Mouse (Mus musculus) myocyte (in vitro differentiated cells): Measurements from ENCODE around the gene Rhoc. TPM values are rescaled to one million over a fixed set of nuclear protein-coding genes. Genes with fewer than 3 reads are reported as not detected.

Source experiments
- H3K27me3 ChIP-seq: one replicate; pipeline ENCODE4 v1.6.1; 2011; ENCODE audit not compliant: control insufficient read depth, insufficient read depth, insufficient read length
- H3K36me3 ChIP-seq: one replicate; pipeline ENCODE4 v1.6.1; 2011; ENCODE audit not compliant: control insufficient read depth, insufficient read depth
- H3K4me2 ChIP-seq: one replicate; pipeline ENCODE4 v1.6.1; 2011; ENCODE audit warnings: low read depth, control low read depth
- H3K4me3 ChIP-seq: one replicate; pipeline ENCODE4 v1.5.1; 2011; ENCODE audit warnings: mild to moderate bottlenecking, control low read depth, moderate library complexity
- H3K79me2 ChIP-seq: one replicate; pipeline ENCODE4 v1.6.1; 2011; ENCODE audit not compliant: control insufficient read depth, insufficient read depth
- H3ac ChIP-seq: one replicate; pipeline ENCODE4 v1.6.1; 2011; ENCODE audit not compliant: control insufficient read depth, insufficient read length
- CEBPB ChIP-seq: IDR thresholded peaks from 2 replicates; pipeline ENCODE4 v1.6.1; 2011; ENCODE audit warnings: mild to moderate bottlenecking, moderate library complexity; ENCODE audit not compliant: poor library complexity, insufficient read depth, severe bottlenecking
- E2F4 ChIP-seq: IDR thresholded peaks from one replicate; pipeline ENCODE4 v1.6.1; 2011; ENCODE audit warnings: mild to moderate bottlenecking, control low read depth, moderate library complexity; ENCODE audit not compliant: insufficient read depth
- MAX ChIP-seq: IDR thresholded peaks from one replicate; pipeline ENCODE4 v1.6.1; 2011; ENCODE audit warnings: low read depth, mild to moderate bottlenecking, control low read depth
- MYOD1 ChIP-seq, 3 experiments: IDR thresholded peaks; one replicate each; pipeline ENCODE4 v1.6.1; 2011; ENCODE audit warnings: control low read depth in 2 of 3, low read depth in 2 of 3, mild to moderate bottlenecking in 2 of 3, moderate library complexity in 1 of 3; ENCODE audit not compliant: insufficient read length in 2 of 3, control insufficient read depth in 1 of 3
- MYOG ChIP-seq, 3 experiments: IDR thresholded peaks; one replicate each; pipeline ENCODE4 v1.6.1; 2011; ENCODE audit warnings: control low read depth in 2 of 3, low read depth in 2 of 3, mild to moderate bottlenecking in 2 of 3; ENCODE audit not compliant: insufficient read length in 2 of 3, control insufficient read depth in 1 of 3, insufficient read depth in 1 of 3
- POLR2A ChIP-seq: IDR thresholded peaks from one replicate; pipeline ENCODE4 v1.6.1; 2011; ENCODE audit warnings: low read depth, mild to moderate bottlenecking, control low read depth, moderate library complexity; ENCODE audit not compliant: insufficient read length
- POLR2AphosphoS2 ChIP-seq: IDR thresholded peaks from one replicate; pipeline ENCODE4 v1.6.1; 2011; ENCODE audit warnings: low read depth, control low read depth; ENCODE audit not compliant: insufficient read length
- REST ChIP-seq: IDR thresholded peaks from one replicate; pipeline ENCODE4 v1.6.1; 2011; ENCODE audit warnings: mild to moderate bottlenecking, control low read depth, moderate library complexity; ENCODE audit not compliant: insufficient read depth, insufficient read length
- SRF ChIP-seq: IDR thresholded peaks from one replicate; pipeline ENCODE4 v1.6.1; 2011; ENCODE audit warnings: low read depth; ENCODE audit not compliant: control insufficient read depth, insufficient read length
- TCF12 ChIP-seq: IDR thresholded peaks from one replicate; pipeline ENCODE4 v1.6.1; 2011; ENCODE audit warnings: mild to moderate bottlenecking, control low read depth; ENCODE audit not compliant: poor library complexity, insufficient read depth, severe bottlenecking
- TCF3 ChIP-seq: IDR thresholded peaks from one replicate; pipeline ENCODE4 v1.6.1; 2011; ENCODE audit warnings: low read depth, control low read depth; ENCODE audit not compliant: insufficient read length
- USF1 ChIP-seq: IDR thresholded peaks from one replicate; pipeline ENCODE4 v1.6.1; 2011; ENCODE audit warnings: low read depth, mild to moderate bottlenecking, control low read depth, moderate library complexity
- polyA plus RNA-seq: library from polyadenylated mRNA; unstranded; fragments of >200 nt; fragmentation: generic; extraction: Trizol; gene quantifications from one replicate; pipeline ENCODE4 v1.2.1, GENCODE M21; 2012; ENCODE audit warnings: missing spikeins

The Rhoc gene
- polyA plus RNA-seq, 1 experiment = 474 TPM

DNA sequence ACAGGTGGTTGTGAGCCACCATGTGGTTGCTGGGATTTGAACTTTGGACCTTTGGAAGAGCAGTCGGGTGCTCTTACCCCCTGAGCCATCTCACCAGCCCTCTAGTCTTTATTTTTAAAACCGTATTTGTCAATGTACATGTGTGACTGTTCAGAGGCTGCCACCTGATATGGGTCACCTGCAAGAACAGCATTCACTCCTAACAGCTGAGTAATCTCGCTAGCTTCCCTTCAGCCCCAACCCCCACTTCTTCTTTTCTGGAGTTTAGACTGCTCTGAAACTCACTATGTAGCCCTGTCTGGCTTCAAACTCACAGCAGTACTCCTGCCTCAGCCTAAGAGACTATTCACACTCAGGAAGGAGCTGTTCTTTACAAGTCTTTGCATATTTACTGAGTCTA, 34.2 kb downstream of the Rhoc start:
- Histone ChIP-seq H3K36me3 (peaks cover 16% of the 10 kb centered on the region), H3ac (no peak overlapping the region), H3K4me3 (no peak overlapping the region), H3K27me3 (no peaks in the 10 kb centered on the region), H3K79me2 (no peaks in the 10 kb centered on the region), H3K4me2 (no peak overlapping the region)
- no peak for TF ChIP-seq MYOG (IDR thresholded peaks at IDR 0.05; ENCODE audit: control insufficient read depth in 1 of 3, insufficient read depth in 1 of 3, insufficient read length in 2 of 3, low read depth in 2 of 3)
- no peak for TF ChIP-seq USF1
- no peak for TF ChIP-seq CEBPB
- TF ChIP-seq POLR2AphosphoS2 = no peak
- TF ChIP-seq POLR2A = no peak
- no peak for TF ChIP-seq REST
- no peak for TF ChIP-seq TCF12
- TF ChIP-seq MAX = no peak
- no peak for TF ChIP-seq TCF3
- TF ChIP-seq MYOD1 (IDR thresholded peaks at IDR 0.05; ENCODE audit: control insufficient read depth in 1 of 3, insufficient read length in 2 of 3, low read depth in 2 of 3) = no peak
- TF ChIP-seq E2F4 = no peak
- no peak for TF ChIP-seq SRF

DNA sequence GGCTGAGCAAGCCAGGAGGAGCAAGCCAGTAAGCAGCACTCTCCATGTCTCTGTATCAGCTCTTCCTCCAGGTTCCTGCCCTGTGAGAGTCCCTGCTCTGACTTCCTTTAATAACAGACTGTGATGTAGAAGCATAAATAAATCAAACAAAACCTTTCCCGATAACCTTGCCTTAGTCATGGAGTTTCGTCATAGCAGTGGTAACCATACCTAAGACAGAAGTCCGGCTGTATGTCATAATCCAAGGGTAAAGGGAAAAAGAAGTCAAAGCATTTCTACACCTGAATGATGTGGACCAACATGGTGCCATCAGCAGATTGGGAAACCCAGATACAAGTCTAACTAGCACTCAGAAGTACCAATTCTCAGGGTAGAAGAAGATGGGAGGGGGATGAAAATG, 47.6 kb downstream of the Rhoc start:
- no peaks in the 10 kb centered on the region for H3K79me2 ChIP-seq
- H3K4me3 ChIP-seq = no peak overlapping the region
- no peaks in the 10 kb centered on the region for H3K27me3 ChIP-seq
- H3ac ChIP-seq = no peak overlapping the region
- H3K4me2 ChIP-seq = no peak overlapping the region
- H3K36me3 ChIP-seq = peaks cover 53% of the 10 kb centered on the region
- TF ChIP-seq SRF (no peak), POLR2A (no peak), POLR2AphosphoS2 (no peak), TCF3 (no peak), CEBPB (no peak)

DNA sequence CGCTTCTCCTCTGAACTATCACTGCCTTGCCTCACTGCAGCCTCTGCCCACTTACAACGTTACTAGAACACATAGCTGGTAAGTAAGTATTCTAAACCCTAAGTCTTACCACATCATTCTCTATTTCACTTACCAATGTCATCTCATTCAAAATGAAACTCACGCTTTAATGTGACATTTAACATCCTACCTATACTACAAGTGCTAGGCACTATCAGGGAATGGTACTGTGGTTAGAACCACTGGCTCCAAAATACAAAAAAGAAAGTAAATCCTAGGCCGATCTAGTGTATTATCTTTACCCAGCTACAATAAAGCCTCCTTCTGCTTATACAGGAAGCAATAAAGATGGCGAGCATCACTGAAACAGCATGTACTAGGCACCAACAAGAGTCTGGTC, 52.9 kb downstream of the Rhoc start:
- Histone ChIP-seq H3K27me3 (no peaks in the 10 kb centered on the region), H3K79me2 (peaks cover 13% of the 10 kb centered on the region), H3ac (no peak overlapping the region), H3K4me2 (no peak overlapping the region), H3K4me3 (no peak overlapping the region), H3K36me3 (peaks cover 21% of the 10 kb centered on the region)
- no peak for TF ChIP-seq USF1
- no peak for TF ChIP-seq POLR2AphosphoS2
- TF ChIP-seq TCF3 = no peak
- no peak for TF ChIP-seq E2F4
- TF ChIP-seq REST = no peak

Other genes starting within 250 kb of the Rhoc start
- gene Slc16a1, start 149.7 kb upstream of the Rhoc start, polyA plus RNA-seq = 24.7 TPM
- 0.58 TPM for gene Ppm1j, start 7.3 kb upstream of the Rhoc start, polyA plus RNA-seq
- gene Fam19a3, start 6.5 kb upstream of the Rhoc start, polyA plus RNA-seq = not detected
- 6.7 TPM for gene Mov10, start 30.2 kb downstream of the Rhoc start, polyA plus RNA-seq
- 13.2 TPM for gene St7l, start 75.6 kb downstream of the Rhoc start, polyA plus RNA-seq
- gene Capza1, start 76.1 kb downstream of the Rhoc start, polyA plus RNA-seq = 22.6 TPM
- gene Wnt2b, start 173.5 kb downstream of the Rhoc start, polyA plus RNA-seq = 0.13 TPM